Mouse (Mus musculus): ENCODE measurements around the gene Ccr9.
"Not testable (repeated sequence)": the region's sequence is repeated elsewhere in the genome, so short reads cannot be mapped to it uniquely, and the experiment has no call there.

Gene Ccr9

DNA sequence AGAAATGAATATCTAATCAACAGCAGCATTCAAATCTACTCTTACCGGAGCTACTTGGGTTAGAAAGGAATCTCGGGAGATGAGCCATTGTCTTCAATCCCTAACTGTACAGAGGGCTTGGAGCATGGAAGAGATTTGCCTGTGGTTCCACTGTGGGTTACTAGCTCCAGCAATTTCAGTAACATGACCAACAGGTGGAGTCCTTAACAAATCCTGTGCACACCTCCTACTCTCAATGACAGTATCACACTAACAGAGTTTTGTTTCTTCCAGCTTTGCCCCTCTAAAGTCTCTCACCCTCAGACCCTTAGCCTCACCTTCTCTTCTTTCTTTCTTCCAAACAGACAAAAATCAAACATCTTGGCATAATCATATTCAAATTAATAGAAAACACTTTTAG lies 34.9 kb downstream of the Ccr9 start:
- in situ Hi-C loops (cut with MboI, MseI): no loop called here

DNA sequence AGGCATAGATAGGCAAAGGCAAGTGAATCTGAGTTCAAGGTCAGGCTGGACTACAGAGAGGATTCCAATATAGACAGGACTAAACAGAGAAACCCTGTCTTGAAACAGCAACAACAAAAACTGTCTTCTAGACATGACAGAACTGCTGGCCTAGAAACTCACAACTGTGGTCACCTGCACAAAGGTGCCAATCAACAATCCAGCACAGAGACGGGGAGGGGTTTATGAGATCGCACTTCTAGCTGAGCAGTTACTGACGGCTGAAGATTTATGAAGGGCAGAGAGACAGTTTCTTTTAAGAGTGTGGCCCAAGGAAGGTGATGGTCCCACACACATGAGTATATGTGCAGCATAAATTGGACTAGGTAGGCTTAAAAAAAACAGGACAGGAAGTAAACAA lies 38.1 kb downstream of the Ccr9 start:
- in situ Hi-C loops (cut with MboI, MseI): no loop called here

DNA sequence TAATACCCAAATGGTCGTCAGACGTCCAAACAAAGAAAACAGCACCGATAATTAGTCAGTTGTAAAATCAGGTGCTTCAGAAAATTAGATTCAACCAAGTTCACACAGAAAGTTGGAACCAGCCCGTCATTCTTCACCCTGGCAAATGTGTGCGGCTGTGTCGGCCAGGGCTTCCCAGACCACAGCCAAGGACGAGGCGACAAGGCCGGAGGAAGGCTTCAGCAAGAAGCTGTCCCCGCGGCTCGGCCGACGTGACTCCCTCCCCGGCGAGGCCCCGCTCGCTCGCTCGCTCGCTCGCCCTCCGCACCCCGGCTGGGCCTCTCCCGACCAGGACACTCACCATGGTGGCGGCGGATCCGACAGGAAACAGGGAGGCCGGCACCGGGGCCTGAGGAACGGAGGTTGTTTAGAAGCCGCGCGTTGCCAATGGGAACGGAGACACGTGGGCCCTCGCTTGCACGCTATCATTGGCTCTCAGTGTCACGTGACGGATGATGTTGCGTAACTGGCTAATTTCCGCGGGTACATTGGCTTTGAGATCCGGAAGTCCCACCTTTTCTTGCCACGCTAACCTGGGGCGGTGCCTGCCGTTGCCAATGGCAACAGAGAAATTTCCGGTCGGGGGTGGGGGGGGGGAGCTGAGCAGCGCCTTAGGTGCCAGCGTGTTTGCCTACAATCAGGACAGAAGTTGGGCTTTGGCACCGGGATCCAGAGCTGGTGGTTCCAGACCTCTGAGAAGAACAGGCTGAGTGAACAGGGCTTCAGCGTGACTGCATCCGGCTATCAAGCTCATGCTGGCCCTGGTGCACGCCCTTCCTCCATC lies 39.2 kb downstream of the Ccr9 start, which contains the start of gene Lztfl1:
Gene Lztfl1, minus strand, starts transcription at position 512 of the 823 bp plus-strand sequence.
- in situ Hi-C loops (cut with MboI, MseI): no loop called here

DNA sequence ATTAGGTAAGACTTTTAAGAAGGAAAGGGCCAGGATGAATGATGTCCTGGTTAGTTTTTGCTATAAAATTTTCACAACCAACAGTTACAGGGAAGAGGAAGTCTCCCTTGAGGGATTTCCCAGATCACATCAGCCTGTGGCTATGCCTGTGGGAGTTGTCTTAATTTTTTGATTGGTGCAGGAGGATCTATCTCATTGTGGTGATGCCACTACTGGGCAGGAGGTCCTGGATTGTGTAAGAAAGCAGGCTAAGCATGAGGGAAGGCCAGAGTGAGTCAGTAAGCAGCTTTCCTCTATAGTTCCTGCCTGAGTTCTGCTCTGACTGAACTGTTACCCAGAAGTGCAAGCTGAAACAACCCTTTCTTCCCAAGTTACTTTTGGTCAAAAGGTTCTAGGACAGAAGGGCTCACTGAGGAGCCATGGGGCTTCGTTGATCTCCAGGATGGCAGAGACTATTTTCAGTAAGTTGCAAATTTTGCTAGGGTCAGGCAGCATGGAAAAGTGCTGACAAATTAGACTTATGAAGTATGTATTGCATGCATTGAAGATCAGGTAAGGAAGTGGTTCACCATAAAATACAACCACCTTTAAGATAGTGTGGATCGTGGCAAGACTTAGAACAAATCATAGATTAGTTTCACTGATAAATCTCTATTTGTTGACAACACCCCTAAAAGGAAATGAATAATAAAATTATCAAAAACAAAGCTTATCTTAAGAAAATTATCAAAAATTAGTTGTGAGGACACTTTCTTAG lies 44.7 kb downstream of the Ccr9 start:
- in situ Hi-C loops (cut with MboI, MseI): loop anchor here (5.0 kb wide), 1 partner anchor 39 kb away; no protein-coding TSS in a partner anchor

DNA sequence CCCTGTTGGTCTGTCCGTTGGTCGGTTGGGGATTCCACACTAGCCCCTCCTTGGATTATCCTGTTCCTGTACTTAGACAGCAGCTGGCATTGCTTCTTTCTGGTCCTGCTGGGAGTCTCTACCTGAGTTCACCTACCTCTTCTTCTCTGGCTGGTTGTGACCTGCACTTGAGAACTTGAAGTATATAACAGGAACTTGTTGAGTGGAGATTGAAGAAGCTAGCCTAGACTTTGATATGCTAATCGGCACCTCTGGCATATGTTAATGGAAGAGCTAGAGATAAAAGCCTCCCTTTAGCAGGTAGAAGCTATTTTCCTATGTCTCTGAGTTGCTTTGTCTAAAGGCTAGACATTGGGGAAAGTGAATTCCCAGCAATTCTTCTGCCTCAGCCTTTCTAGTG lies 53.0 kb downstream of the Ccr9 start:
- in situ Hi-C loops (cut with MboI, MseI): loop anchor here (10.0 kb wide), 2 partner anchors 64 to 194 kb away; no protein-coding TSS in a partner anchor

DNA sequence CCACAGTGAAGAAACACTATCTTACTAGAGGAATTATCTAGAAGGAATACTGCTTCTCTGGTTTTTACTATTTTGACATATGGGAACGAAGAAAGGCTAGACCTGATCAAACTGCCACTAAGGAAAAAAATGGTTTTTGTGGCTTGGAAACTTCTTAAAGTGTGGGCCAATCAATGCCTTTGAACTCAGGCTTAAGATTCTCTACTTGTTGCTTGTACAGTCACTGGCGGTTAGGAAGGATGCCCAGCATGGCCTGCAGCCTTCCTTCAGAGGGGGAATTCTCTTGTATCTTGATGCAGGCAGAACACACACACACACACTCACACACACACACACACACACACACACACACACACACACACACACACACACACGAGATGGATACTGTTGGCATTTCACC lies 55.9 kb downstream of the Ccr9 start:
- in situ Hi-C loops (cut with MboI, MseI): loop anchor here (10.0 kb wide), 2 partner anchors 61 to 191 kb away; no protein-coding TSS in a partner anchor

DNA sequence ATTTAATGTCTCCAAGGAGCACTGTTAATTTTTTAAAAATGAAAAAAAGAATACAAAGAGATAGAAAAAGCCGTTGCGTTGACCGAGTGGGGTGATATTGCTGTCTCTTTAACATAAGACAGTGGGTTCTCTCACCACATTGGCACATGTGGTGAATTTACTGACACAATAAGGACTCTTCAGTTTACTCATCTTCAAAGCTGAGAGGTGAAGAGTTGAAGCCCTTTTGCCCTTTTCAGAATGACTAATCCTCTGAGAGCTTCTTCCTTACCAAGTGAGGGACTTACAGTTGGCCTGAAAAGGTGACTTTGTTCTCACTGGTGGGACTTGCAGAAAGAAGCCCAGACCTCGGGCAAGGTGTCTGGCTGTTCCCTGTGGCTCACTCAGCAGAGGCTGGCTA lies 62.6 kb downstream of the Ccr9 start:
- in situ Hi-C loops (cut with MboI, MseI): no loop called here

DNA sequence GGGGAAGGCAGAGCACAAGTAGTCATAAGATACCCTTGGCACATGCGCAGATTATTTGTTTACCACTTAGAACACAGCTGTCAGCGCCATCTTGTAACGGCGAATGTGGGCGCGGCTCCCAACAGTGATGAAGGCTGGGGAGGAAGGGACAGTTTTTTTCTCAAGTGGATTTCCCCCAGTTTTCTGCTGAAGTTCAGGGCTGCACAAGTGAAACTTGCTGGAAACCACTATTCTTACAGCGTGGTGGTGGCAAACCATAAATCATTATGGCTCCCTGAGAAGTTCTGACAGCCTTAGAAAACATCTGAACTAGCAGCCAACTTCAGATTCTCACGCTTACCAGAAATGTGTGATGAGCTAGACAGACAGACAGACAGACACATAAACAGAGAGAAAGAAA lies 71.4 kb downstream of the Ccr9 start:
- in situ Hi-C loops (cut with MboI, MseI): not testable (repeated sequence)

DNA sequence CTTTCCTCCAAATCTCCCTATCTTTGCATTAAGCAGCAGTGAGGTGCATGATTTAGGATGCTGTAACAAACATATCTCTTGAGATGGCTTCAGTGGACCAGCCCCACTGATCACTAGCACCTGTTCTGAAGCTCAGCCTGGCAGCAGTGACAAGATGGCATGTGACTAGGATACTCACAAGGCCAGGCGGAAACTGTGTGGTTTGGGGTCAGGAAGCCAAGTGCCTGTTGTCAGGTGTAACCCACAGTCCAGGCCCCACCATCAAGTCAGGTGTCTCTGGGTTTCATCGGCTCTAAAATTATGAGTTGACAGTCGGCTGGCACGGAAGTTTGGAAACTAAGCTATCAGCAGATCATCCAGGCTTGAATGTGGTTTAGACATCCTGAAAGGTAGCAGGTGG lies 76.1 kb downstream of the Ccr9 start:
- in situ Hi-C loops (cut with MboI, MseI): no loop called here

DNA sequence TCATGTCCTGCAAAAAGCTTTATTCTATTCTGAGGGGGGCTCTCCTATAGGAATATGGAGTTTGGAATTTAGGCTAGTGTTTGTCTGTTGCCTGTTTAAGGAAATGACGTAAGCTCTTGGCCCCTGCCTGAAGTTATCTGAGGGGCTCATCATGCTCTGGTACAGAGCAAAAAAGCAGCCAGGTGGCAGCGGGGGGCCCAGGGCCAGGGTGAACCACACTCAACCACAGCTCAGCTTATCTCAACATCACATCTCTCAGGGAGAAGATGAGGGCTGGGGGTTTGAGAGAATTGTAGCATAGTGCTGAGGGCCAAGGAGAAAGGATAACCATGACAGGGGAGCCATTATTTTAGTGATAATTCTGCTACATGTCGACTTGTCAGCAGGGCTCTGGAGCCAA lies 78.5 kb downstream of the Ccr9 start:
- in situ Hi-C loops (cut with MboI, MseI): no loop called here

DNA sequence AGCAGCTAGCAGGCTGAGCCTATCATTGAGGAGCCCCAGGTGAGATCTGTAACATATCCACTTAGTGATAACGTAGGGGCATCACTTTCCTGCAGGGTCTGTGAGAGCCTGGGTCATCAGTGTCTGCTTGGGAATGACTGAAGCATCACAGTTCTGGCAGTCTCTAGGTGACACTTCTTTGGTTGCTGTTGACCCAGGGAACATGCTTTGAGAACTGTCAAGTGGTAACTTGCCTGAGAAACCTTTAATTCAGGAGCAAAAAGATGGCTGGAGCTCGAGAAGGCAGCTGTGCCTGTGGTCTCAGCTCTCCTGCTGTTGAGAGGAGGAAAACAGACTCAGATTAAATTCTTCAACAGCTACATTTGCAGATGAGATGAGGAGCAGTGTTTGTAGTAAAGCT lies 79.1 kb downstream of the Ccr9 start:
- in situ Hi-C loops (cut with MboI, MseI): no loop called here

DNA sequence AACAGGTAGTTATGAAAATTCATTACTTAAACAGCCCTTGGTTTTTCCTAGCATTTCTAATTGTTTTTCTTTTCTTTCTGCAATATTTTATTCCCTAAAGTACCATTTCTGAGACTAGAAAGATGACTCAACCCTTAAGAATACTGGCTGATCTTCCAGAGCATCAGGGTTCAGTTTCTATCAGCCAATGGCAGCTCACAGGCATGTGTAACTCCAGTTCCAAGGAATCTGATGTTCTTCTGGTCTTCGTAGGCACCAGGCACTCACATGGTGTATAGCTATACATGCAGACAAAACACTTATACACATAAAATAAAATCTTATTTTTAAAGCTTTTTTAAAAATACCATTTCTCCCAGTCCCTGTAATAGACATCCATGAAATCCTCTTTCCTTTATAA lies 79.9 kb downstream of the Ccr9 start:
- in situ Hi-C loops (cut with MboI, MseI): no loop called here

DNA sequence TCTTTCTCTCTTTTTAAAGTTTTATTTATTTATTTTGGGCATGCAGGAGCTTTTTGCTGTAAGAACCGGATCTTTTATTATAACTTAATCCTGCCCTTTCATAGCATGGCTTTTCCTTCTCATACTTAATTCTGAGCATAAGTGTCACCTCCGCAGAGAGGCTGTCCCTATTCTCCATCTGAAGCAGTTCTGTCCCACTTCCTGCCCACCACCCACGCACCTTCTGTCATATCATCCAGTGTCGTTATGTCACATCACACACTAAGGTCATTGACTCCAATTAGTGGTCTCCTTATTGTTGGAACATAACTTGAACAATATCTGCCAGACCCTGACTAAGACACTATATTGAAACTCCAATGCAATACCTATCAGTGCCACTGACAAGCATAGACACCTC lies 80.4 kb downstream of the Ccr9 start:
- in situ Hi-C loops (cut with MboI, MseI): no loop called here

DNA sequence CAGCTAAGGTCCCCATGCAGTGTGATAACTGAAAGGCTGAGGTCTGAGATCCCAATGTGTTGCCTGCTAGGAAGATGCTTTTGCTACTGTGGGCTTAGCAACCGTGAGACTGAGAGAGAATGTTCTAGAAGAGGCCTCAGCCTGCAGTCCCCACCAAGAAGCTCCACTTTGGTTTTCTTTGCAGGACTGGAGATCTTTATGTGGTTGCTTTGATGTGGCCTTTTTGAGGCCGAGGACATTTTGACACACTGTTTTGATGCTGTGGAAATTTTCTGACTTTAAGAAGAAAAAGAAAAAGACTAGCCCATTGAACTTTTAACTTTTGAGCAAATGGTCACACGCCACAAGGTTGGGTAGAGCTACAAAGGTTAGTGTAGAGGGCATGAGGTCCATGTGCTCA lies 82.6 kb downstream of the Ccr9 start:
- in situ Hi-C loops (cut with MboI, MseI): loop anchor here (5.0 kb wide), 1 partner anchor 39 kb away; no protein-coding TSS in a partner anchor

DNA sequence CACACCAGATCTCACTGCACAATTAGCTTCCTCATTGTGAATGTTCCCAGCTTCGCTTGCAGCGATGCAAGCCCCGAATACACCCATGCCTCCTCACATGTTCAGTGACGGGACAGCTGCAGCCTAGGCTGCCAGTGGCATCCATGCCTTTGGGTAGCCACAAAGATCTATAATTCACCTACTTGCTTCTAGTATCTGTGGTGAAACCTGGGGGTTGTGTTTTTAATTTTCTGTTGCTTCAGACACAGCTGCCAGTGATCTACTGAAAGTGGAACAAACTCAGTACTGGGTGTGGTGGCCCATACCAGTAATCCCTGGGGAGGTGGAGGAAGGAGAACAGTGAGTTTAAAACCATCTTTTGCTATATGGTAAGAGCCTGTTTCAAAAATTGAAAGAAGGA lies 84.6 kb downstream of the Ccr9 start:
- in situ Hi-C loops (cut with MboI, MseI): loop anchor here (5.0 kb wide), 1 partner anchor 41 kb away; no protein-coding TSS in a partner anchor

DNA sequence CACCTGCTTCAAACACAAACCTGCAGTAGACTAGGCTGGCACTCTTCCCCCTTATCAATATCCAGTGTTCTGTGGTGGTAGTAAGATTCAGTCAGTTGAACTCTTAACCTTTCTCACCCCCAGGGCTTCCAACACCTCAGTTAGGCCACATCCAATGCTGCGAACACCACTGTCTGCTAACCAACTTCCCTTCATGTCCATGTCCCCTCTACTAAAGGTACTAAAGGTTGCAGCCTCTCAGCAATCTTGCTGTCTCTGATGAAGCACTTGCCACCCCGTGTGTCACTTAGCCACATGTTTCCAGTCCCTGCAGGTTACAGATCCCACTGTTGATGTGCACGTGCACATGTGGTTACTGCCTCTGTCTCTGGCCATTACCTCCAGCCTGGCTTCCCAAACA lies 85.5 kb downstream of the Ccr9 start:
- in situ Hi-C loops (cut with MboI, MseI): loop anchor here (5.0 kb wide), 1 partner anchor 41 kb away; no protein-coding TSS in a partner anchor

DNA sequence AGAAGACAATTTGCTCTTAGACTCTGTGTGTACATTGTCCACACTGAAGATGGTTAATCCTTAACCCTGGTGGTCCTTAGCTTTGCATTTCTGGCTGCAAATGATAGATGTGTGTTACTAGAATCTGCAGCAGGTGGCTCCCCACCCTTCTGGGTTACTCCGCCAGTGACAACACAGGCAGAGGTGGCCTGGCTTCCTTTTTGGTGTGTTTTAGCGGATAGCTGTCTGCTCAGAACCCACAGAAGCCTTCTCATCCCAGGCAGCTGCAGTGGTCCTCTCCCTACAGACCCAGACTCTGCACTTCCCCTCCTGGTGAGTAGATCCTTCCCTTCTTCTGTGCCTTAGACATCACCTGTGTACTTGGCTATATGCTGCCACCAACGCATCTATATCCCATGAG lies 88.8 kb downstream of the Ccr9 start:
- in situ Hi-C loops (cut with MboI, MseI): no loop called here

DNA sequence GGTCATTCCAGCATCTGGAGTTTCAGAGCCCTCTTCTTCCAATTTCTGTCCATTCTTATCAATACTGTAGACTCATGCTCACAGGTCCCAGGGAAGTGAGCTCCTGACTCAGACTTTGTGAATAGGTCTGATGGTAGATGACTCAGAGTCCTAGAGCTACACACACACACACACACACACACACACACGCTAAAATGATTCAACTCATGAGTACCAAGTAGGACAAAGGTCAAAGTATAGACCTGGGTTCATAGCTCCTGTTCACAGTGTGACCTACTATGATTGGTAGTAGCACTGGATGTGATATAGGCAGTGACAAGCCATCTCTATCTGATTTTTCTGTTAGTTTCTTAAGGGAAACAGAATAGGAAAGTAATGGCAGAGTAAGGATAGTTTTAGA lies 90.2 kb downstream of the Ccr9 start:
- in situ Hi-C loops (cut with MboI, MseI): no loop called here

DNA sequence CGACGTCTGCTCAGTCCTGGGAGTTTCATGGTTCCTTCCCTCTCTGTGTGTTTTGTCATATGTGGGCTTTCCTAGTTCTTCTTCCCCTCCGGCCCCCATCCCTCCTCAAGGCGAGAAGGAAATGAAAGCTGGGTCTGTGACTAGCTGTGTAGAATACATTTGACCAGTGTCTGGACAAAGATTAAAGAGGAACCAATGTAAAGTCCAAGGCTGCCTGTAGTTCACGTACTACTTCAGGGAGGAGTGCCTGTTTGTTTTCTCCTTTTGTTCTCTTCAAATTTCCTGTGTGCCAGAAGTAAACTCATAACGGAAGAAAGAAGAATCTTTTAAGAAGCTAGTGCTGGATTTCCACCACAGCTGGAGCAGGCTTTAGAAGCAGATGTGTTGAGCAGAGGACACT lies 91.3 kb downstream of the Ccr9 start:
- in situ Hi-C loops (cut with MboI, MseI): no loop called here

DNA sequence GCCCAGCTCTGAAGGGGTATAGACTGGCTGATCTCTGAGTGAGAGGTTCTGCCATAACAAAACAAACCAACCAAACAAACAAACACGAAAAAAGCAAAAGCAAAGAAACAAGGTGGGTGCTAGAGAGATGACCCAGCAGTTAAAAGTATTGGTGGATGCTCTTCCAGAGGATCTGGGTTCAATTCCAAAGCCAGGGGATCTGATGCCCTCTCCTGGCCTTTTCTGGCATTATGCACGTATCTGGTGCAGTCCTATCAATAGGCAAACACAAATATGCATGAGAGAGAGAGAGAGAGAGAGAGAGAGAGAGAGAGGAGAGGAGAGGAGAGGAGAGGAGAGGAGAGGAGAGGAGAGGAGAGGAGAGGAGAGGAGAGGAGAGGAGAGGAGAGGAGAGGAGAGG lies 95.1 kb downstream of the Ccr9 start:
- in situ Hi-C loops (cut with MboI, MseI): not testable (repeated sequence)

DNA sequence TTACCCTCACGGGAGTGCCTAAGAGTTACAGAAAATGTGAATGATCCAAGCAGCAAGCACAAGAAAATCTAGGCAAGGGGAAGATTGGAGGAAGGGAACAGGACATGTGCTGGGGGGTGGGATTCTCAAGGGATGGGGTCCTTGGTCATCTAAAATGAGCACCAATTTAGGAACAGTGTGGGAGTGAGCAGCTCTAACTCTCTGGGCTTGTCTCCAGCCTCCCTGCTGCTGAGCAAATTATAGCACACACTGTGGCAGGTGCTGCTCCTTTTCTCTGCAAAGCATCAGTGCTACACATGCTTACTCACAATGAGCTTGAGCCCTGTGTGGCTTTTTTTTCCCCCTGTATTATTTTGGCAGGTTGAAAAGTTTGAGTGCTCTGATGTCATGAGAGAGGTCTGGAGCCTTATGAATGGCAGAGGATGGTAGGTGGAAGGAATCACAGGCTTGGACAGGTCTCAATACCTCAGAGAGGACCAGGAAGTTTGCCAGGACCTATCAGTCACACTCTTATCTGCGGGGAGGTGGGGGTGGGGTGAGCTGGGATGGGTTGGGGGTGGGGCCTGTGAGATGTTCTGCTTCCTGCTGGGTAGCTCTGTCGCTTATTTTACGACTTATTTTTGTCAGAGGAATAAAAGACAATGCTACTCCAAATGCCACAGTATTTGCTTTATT lies 110.8 kb downstream of the Ccr9 start:
- in situ Hi-C loops (cut with MboI, MseI): loop anchor here (25.0 kb wide), 1 partner anchor 127 kb away; no protein-coding TSS in a partner anchor

DNA sequence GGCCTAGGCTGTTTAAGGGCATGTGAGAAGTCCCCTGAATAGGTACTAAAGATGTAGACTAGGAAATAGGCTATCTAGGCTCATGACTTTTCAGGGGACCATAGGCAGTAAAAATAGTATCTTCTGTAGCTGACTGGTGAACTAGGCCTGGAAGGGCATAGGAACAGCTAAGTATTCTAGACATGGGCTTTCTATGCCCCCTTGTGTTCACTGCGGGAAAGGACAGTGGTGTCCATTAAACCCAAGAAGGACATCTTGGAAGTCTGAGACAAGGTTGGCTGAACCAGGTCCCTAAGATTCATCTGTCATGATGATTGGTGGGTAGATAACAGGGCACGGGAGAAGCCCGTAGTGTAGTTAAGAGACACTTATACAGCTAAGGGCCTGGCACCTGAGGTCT lies 117.9 kb downstream of the Ccr9 start:
- in situ Hi-C loops (cut with MboI, MseI): loop anchor here (10.0 to 25.0 kb wide), 2 partner anchors 61 to 134 kb away; no protein-coding TSS in a partner anchor

All from T-helper 1 cell (primary cell).